Mouse (Mus musculus) megakaryocyte, embryonic 14.5 days (primary cell): ENCODE measurements around the gene Necab2.

Experiments used
- FLI1 ChIP-seq: IDR thresholded peaks from 2 replicates; pipeline ENCODE4 v1.6.1; 2012; ENCODE audit warnings: low read length, inconsistent platforms, mixed read lengths
- GATA1 ChIP-seq: IDR thresholded peaks from 3 replicates; pipeline ENCODE4 v1.6.1; 2012; ENCODE audit warnings: mixed read lengths, low read length, inconsistent platforms, borderline replicate concordance

DNA sequence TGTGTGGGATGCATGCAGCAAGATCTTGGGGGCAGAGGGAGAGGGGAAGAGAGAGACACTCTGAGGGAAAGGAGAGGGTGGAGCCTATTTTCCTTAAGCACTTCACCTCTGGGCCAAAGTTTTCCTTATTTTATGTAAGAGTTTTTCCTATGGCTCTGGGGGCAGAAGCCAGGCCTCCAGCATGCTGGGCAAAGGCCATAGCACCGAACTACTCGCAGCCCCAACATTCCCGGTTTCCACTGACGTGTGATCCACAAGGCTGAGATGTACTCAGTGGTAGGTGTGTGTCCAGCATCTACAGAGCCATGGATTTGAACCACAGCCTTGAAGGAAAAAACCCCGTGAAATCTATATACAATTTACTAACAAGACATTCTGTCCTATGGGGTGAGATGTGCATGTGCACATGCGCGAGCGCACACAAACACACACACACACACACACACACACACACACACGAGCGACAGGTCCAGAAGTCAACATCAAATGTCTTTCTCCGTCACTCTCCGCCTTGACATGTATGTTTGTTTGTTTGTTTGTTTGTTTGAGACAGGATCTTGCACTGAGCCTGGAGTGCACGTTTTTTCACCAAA lies 12.8 kb upstream of the Necab2 start, which contains the start of gene Osgin1:
- TF ChIP-seq GATA1 (no peak), FLI1 (no peak)
